Mouse (Mus musculus): Measurements from ENCODE around the gene Abl1. TPM values are rescaled to one million over a fixed set of nuclear protein-coding genes. Genes with fewer than 3 reads are reported as not detected.

Abl1 gene
- polyA plus RNA-seq, 1 experiment = 28.0 TPM

- no peaks in the 10 kb centered on the region for H3K27me3 ChIP-seq (ENCODE audit: control insufficient read depth, insufficient read depth, insufficient read length)
- H3K79me2 ChIP-seq (ENCODE audit: control insufficient read depth, insufficient read depth) = no peaks in the 10 kb centered on the region
- TF ChIP-seq POLR2AphosphoS2 (IDR thresholded peaks at IDR 0.05; ENCODE audit: insufficient read length, low read depth) (peak; percentile 56), TCF3 (IDR thresholded peaks at IDR 0.05; ENCODE audit: insufficient read length, low read depth) (no peak)
- H3ac ChIP-seq (ENCODE audit: control insufficient read depth, insufficient read length) = no peak overlapping the region
- H3K36me3 ChIP-seq (ENCODE audit: control insufficient read depth, insufficient read depth) = peaks cover 27% of the 10 kb centered on the region
- H3K4me2 ChIP-seq (ENCODE audit: low read depth) = no peak overlapping the region
- H3K4me3 ChIP-seq = no peak overlapping the region
Measured at GRCm38 (mm10) chr2:31785074-31785473, 96.9 kb downstream of the Abl1 start.

GRCm38 (mm10) chr2:31787029-31787428 lies 98.9 kb downstream of the Abl1 start:
- Histone ChIP-seq H3ac (ENCODE audit: control insufficient read depth, insufficient read length) (no peak overlapping the region), H3K4me3 (no peak overlapping the region), H3K79me2 (ENCODE audit: control insufficient read depth, insufficient read depth) (no peaks in the 10 kb centered on the region), H3K27me3 (ENCODE audit: control insufficient read depth, insufficient read depth, insufficient read length) (no peaks in the 10 kb centered on the region), H3K36me3 (ENCODE audit: control insufficient read depth, insufficient read depth) (peaks cover 26% of the 10 kb centered on the region), H3K4me2 (ENCODE audit: low read depth) (no peak overlapping the region)
- no peak for TF ChIP-seq SRF (IDR thresholded peaks at IDR 0.05; ENCODE audit: control insufficient read depth, insufficient read length, low read depth)
- TF ChIP-seq MAX (IDR thresholded peaks at IDR 0.05; ENCODE audit: low read depth) = no peak
- TF ChIP-seq TCF3 (IDR thresholded peaks at IDR 0.05; ENCODE audit: insufficient read length, low read depth) = no peak
- no peak for TF ChIP-seq CEBPB (IDR thresholded peaks at IDR 0.05; ENCODE audit: insufficient read depth, poor library complexity, severe bottlenecking)
- TF ChIP-seq POLR2A (IDR thresholded peaks at IDR 0.05; ENCODE audit: insufficient read length, low read depth) = no peak
- TF ChIP-seq MYOD1 (IDR thresholded peaks at IDR 0.05; ENCODE audit: control insufficient read depth in 1 of 3, insufficient read length in 2 of 3, low read depth in 2 of 3) = no peak

DNA sequence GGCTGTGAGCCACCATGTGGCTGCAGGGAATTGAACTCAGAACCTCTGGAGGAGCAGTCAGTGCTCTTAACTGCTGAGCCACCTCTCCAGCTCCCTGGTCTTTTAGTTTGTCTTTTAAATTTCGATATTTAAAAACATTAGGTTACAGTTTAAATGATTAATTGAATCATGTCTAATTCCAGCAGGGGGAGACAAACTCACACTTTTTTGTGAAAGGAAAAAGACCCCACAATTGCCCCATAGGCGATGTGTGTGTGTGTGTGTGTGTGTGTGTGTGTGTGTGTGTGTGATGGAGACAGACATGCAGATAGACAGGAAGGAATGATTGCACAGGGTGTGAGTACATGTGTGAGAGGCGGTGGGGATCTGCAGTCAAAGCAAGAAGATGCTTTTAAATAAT lies 100.1 kb downstream of the Abl1 start:
- no peak overlapping the region for H3K4me3 ChIP-seq
- peaks cover 26% of the 10 kb centered on the region for H3K36me3 ChIP-seq (ENCODE audit: control insufficient read depth, insufficient read depth)
- no peak for TF ChIP-seq MAX (IDR thresholded peaks at IDR 0.05; ENCODE audit: low read depth)
- TF ChIP-seq REST (IDR thresholded peaks at IDR 0.05; ENCODE audit: insufficient read depth, insufficient read length) = no peak
- no peak for TF ChIP-seq POLR2AphosphoS2 (IDR thresholded peaks at IDR 0.05; ENCODE audit: insufficient read length, low read depth)
- TF ChIP-seq MYOG (IDR thresholded peaks at IDR 0.05; ENCODE audit: control insufficient read depth in 1 of 3, insufficient read depth in 1 of 3, insufficient read length in 2 of 3, low read depth in 2 of 3) = no peak
- TF ChIP-seq SRF (IDR thresholded peaks at IDR 0.05; ENCODE audit: control insufficient read depth, insufficient read length, low read depth) = no peak
- TF ChIP-seq MYOD1 (IDR thresholded peaks at IDR 0.05; ENCODE audit: control insufficient read depth in 1 of 3, insufficient read length in 2 of 3, low read depth in 2 of 3) = no peak
- no peak for TF ChIP-seq TCF3 (IDR thresholded peaks at IDR 0.05; ENCODE audit: insufficient read length, low read depth)
- no peak for TF ChIP-seq E2F4 (IDR thresholded peaks at IDR 0.05; ENCODE audit: insufficient read depth)
- TF ChIP-seq TCF12 (IDR thresholded peaks at IDR 0.05; ENCODE audit: insufficient read depth, poor library complexity, severe bottlenecking) = no peak
- TF ChIP-seq CEBPB (IDR thresholded peaks at IDR 0.05; ENCODE audit: insufficient read depth, poor library complexity, severe bottlenecking) = no peak
- TF ChIP-seq USF1 (IDR thresholded peaks at IDR 0.05; ENCODE audit: low read depth) = no peak
- TF ChIP-seq POLR2A (IDR thresholded peaks at IDR 0.05; ENCODE audit: insufficient read length, low read depth) = no peak
- H3K4me2 ChIP-seq (ENCODE audit: low read depth) = no peak overlapping the region
- H3K79me2 ChIP-seq (ENCODE audit: control insufficient read depth, insufficient read depth) = no peaks in the 10 kb centered on the region
- H3ac ChIP-seq (ENCODE audit: control insufficient read depth, insufficient read length) = no peak overlapping the region
- no peaks in the 10 kb centered on the region for H3K27me3 ChIP-seq (ENCODE audit: control insufficient read depth, insufficient read depth, insufficient read length)

DNA sequence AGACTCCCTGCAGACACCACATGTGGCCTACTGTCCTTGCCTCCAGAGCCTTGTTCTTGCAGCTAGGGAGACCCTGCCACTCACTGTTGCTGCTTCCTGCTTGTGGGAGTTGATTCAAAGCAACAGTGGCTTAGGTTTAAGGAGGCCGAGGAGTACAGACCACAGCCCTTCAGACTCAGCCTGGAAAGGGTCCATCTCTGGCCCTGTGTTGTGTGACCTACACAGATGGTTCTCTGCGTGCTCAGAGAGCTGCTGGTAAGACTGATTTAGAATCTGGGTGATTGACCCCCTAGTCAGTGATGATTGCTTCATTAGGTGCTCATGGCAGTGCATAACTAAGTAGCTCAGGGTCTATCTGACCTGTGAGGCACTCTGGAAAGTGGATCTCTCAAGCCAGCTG lies 101.0 kb downstream of the Abl1 start:
- Histone ChIP-seq H3ac (ENCODE audit: control insufficient read depth, insufficient read length) (no peak overlapping the region), H3K4me3 (no peak overlapping the region)
- no peak for TF ChIP-seq CEBPB (IDR thresholded peaks at IDR 0.05; ENCODE audit: insufficient read depth, poor library complexity, severe bottlenecking)

GRCm38 (mm10) chr2:31790728-31791251 lies 102.6 kb downstream of the Abl1 start:
- Histone ChIP-seq H3K27me3 (ENCODE audit: control insufficient read depth, insufficient read depth, insufficient read length) (no peaks in the 10 kb centered on the region), H3K4me3 (no peak overlapping the region), H3K36me3 (ENCODE audit: control insufficient read depth, insufficient read depth) (peaks cover 34% of the 10 kb centered on the region), H3ac (ENCODE audit: control insufficient read depth, insufficient read length) (no peak overlapping the region), H3K79me2 (ENCODE audit: control insufficient read depth, insufficient read depth) (no peaks in the 10 kb centered on the region), H3K4me2 (ENCODE audit: low read depth) (no peak overlapping the region)
- TF ChIP-seq TCF3 (IDR thresholded peaks at IDR 0.05; ENCODE audit: insufficient read length, low read depth) = no peak
- no peak for TF ChIP-seq REST (IDR thresholded peaks at IDR 0.05; ENCODE audit: insufficient read depth, insufficient read length)
- no peak for TF ChIP-seq POLR2A (IDR thresholded peaks at IDR 0.05; ENCODE audit: insufficient read length, low read depth)
- TF ChIP-seq SRF (IDR thresholded peaks at IDR 0.05; ENCODE audit: control insufficient read depth, insufficient read length, low read depth) = no peak
- no peak for TF ChIP-seq USF1 (IDR thresholded peaks at IDR 0.05; ENCODE audit: low read depth)
- no peak for TF ChIP-seq MYOG (IDR thresholded peaks at IDR 0.05; ENCODE audit: control insufficient read depth in 1 of 3, insufficient read depth in 1 of 3, insufficient read length in 2 of 3, low read depth in 2 of 3)
- TF ChIP-seq POLR2AphosphoS2 (IDR thresholded peaks at IDR 0.05; ENCODE audit: insufficient read length, low read depth) = no peak
- no peak for TF ChIP-seq MAX (IDR thresholded peaks at IDR 0.05; ENCODE audit: low read depth)
- no peak for TF ChIP-seq TCF12 (IDR thresholded peaks at IDR 0.05; ENCODE audit: insufficient read depth, poor library complexity, severe bottlenecking)
- no peak for TF ChIP-seq MYOD1 (IDR thresholded peaks at IDR 0.05; ENCODE audit: control insufficient read depth in 1 of 3, insufficient read length in 2 of 3, low read depth in 2 of 3)
- no peak for TF ChIP-seq E2F4 (IDR thresholded peaks at IDR 0.05; ENCODE audit: insufficient read depth)
- no peak for TF ChIP-seq CEBPB (IDR thresholded peaks at IDR 0.05; ENCODE audit: insufficient read depth, poor library complexity, severe bottlenecking)

More for the DNA sequence above, 101.0 kb downstream of the Abl1 start:
- H3K4me2 ChIP-seq (ENCODE audit: low read depth) = no peak overlapping the region
- no peaks in the 10 kb centered on the region for H3K79me2 ChIP-seq (ENCODE audit: control insufficient read depth, insufficient read depth)
- peaks cover 26% of the 10 kb centered on the region for H3K36me3 ChIP-seq (ENCODE audit: control insufficient read depth, insufficient read depth)
- H3K27me3 ChIP-seq (ENCODE audit: control insufficient read depth, insufficient read depth, insufficient read length) = no peaks in the 10 kb centered on the region
